Mouse (Mus musculus) erythroblast, embryonic 14.5 days (primary cell): ENCODE measurements around the gene Vars2.

Experiments used
- GATA1 ChIP-seq: IDR thresholded peaks from 2 replicates; pipeline ENCODE4 v1.6.1; 2012; ENCODE audit warnings: low read length, inconsistent platforms, mixed read lengths
- TAL1 ChIP-seq: IDR thresholded peaks from 3 replicates; pipeline ENCODE4 v1.6.1; 2012; ENCODE audit warnings: low read length, inconsistent platforms, mixed read lengths

DNA sequence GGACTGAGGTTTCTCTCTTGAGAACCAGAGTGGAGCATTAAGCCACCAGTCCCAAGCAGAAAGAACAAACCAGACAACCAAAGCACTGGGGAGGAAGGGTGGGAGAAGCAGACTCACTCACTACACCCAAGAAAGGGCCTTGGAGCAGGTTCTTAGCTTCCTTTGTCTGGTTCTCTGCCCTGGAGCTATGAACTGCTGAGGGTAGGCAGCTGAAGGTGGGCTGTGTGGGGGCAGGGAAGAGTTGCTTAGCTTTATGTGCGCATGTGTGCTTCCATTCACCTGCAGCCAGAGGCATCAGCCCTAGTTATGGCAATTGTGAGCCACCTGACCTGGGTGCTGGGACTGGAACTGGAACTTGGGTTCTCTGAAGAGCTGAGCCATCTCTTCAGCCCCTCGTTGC lies 14.3 kb downstream of the Vars2 start:
- no peak for TF ChIP-seq TAL1
- TF ChIP-seq GATA1 = no peak
